Mouse (Mus musculus) B cell, adult 2 months (primary cell): ENCODE data around the gene Slc27a3.

Experiments
- DNase-seq, 2 experiments: peaks; one replicate each; pipeline ENCODE4 v3.0.0; 2022

The Slc27a3 gene

DNA sequence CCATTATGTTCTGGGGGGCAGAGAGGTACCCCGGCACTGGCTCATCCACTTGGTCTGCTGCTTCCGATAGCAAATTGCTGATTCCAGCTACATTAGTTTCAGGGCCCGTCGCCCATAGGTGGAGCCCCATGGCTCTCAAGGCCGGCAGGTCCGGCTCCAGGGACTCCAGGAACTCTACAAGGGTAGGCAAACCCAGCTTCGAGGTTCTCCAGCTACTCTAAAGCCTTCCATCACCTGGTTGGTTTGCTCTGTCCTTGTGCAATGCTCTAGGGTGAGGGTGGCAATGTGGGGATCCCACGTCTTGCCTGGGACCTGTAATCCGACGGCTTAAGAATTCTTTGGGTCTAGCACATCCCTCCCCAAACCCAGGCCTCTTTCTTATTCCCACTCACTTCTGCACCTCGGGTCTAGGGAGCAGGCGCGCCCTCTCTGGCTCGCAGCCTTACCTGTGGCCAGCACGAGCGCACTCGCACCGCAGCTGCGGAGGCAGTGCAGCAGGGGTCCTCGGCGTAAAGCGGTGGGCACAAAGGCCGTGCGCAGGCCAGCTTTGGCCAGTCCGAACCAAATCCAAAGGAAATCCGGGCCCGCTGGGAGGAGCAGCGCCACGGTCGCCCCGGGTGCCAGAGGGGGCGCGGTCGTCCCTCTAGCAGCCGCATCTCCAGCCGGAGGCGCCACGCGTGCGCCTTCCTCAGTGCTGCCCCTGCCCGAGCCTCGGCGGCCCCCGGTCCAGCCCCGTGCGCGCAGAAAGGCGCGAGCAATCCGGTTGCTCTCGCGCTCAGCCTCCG is 820 bp downstream of the Slc27a3 start:
- DNase-seq = no peak

DNA sequence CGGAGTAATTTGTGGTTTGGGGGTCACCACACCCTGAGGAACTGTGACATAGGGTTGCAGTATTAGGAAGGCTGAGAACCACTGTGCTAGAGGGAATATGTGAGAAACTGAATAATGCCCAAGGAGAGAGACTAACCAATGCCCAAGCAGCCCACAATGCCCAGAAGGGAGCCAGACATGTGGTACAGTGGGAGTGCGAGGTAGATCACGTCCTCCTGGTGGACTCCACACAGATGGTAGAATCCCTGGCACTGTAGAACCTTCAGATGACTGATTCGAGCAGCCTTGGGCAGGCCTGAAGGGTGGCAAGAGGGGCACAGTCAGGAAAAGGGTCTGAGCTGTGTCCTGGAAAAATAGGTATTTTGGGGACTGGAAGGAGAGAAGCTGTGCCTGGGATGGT is 1.5 kb downstream of the Slc27a3 start:
- no peak for DNase-seq

DNA sequence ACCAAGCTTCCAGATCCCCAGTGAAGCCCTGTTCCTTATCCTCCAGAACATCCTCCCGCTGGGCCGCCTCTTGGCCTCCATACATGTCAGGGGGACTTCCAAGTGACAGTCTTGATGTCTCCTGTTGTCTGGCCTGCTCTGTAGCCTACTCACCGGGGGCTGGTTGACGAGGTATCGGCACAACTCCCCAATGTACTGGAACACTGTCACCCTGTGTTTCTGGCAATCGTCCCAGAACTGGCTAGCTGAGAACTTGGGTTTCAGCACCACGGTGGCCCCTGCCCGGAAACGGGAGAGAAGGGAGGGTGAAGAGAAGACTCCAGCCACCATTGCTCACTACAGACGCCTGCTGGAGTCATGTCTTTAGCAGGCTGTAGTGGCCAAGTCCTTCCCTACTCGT is 2.3 kb downstream of the Slc27a3 start:
- no peak for DNase-seq

DNA sequence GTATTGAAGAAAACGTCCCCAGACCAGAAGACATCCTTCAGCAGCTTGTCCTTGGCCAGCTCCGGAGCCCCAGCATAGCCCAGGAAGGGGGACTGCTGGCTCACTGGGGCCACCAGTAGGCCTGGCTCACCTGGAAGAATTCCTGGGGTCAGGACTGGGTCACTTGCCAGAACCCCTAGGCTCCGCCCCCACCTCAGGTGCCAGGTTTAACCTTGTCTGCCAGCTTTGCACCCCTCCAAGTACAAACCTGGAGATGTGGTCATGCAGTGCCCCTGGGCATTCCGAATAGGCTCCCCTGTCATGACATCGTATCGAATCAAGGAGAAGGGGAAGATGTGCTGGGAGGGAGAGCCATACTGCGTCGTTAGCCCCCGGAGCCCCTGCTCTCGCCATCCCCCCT is 2.9 kb downstream of the Slc27a3 start:
- DNase-seq = no peak

DNA sequence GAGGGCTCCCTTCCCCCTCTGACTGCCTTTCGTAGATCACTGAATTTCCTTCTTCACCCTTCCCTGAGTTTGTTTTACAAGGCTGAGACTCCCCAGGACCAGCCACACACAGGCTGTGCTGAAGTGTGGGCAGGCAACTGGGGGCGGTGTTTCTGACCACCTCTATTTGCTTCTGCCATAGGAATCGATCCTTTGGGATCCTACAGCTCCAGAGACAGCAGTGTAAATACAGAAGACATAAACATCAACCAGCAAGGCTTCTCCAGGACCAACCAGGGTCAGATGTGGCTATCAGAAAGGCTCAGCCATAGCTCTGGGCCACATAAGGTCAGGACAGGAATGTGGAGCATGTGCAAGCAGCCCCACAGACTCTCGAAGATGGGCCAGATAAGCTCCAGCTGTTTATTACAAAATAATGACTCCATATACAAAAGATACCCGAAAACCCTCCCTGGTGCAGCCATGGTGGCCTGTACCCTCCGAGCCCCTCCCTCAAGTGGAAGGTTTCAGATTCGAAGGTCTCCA is 4.8 kb downstream of the Slc27a3 start:
- no peak for DNase-seq

DNA sequence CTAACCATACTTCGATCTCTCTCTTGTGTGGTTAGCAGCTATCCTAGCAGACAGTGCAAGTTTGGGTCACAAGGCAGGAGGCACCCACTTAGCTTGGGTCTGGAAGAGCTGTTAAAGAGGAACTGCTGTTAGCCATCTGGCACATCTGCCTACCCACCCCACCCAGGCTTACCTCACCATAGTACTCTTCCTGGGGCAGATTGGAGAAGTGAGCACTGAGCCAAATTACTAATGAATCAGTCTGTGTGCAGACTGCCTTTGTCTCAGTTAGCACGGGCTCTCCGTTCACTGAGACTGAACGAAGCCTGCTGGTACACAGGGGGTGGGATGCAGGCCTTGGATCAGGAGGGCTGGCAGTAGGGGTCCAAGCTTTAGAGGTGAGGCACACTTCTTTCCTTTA is 6.0 kb downstream of the Slc27a3 start:
- peak; percentile 74 to 78 for DNase-seq

DNA sequence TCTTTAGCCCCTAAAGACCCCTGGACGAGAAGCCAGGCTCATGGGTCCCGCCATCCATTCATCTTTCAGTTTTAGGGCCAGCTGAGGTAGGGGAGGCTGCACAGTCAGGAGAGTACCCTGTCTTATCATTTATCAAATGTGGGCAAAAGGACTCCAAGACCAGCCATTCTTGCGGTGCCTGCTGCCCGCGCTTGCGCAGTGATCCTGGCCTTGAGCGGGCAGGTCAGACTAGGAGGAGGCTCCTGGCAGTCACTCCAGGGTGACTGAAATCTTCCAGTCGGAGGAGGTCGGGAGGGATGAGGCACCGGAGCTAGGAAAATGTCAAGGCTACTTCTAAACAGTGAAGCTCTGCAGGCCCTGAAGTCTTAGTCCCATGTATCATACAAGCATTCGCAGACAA is 8.0 kb downstream of the Slc27a3 start:
- DNase-seq = no peak

DNA sequence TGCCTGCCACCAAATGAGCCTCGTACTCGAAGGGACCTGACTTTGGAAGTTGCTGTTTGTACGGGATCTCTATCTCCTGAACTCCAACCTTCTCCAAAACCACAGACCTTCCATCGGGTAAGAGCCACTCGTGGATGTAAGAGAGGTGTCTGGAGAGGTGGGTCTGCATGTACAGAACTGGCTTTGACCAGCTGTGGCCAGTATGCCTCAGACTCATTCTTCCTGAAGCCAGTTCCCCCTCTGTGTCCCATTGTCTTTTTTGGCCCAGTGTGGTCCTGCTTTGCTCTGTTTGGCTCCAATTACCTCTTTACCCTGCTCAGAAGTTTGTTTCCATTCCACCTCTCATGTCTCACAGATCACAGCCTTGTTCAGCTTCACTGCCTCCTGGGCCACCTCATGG is 11.2 kb downstream of the Slc27a3 start:
- no peak for DNase-seq

DNA sequence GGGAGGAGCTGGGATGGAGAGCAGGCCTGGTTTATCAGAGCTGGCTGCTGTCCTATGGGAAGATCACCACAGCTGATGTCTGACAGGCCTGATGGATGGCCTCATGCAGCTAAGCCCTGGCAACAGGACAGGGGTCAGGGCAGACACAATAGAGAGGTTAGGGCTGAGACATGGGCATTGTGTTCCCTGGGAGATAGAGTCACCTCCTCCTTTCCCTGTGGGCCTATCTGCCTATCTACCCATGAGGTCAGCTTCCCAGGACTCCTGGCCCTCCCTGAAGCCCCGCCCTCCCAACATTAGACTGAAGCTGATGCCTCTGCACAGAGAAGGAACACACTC is 13.5 kb downstream of the Slc27a3 start:
- no peak for DNase-seq

DNA sequence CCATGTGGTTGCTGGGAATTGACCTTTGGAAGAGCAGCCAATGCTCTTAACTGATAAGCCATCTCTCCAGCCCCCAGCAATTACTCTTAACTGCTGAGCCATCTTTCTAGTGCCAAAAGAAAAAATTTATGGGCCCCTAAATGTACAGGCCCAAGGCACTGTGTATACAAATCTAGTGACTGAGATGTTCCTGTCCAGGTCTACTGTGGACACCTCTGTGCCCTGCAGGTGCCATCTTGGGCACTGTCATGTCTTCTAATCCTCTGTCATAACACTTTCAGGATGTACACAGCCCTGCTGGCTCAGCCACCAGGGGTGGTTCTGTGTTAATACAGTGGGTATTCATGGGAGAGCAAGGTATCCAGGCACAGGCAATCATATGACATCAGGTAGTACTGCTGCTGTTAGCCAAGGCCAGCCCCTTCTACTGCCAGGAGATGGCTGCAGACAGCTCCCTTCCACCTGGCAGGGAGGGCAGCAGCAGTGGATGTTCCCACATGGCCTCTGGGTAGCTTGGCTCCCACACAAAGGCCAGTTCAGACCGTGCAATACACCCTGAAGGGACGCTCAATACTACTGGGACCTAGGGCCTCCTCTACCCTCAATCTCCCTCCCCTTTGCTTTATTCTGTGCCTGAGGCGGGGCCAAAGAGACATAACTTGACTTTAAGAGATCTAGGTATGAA is 14.0 kb downstream of the Slc27a3 start:
- DNase-seq = no peak

DNA sequence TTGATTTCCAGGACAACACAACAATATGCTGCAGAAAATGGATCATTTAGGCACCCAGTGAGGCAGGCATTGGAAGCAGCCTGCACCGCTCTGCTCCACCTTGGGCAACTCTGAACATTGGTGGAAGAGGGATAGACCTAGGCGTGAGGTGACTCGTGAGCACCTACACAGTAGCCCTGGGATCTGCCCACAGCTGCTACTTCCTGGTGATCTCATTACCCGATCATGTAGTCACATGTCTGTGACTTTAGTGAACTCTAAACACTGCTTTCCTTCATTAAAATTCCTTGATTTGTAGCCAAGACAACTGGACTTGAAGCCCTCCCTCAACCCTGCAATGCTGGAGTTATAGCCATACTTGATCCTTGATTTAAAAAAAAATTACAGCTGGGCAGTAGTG is 15.4 kb downstream of the Slc27a3 start:
- DNase-seq = no peak

DNA sequence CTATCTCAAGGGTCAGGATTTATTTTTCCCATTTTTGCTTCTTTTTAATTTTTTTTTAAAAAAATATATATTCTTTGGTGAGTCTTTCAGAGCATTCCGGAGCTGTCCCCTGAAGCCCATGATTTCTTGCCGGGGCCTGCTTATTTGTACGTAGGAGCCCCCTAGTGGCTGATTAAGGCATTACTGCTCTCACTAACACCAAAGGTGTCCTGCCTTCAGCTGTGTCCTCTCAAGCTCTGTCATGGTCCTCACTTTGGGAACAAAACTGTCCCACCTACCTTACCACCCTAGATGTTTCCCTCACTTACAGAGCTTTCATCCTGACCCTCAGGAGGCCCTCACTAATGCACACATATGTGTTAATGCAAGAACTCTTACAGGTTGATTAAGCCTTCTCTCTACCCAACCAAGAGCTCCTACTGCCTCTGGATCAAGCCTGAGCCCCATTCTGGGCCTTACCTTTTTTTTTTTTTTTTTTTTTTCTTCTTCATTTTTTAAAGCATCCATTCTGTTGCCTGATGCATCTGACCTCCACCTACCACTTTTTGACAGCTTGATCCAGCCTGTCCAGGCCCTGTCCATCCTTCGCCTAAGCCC is 16.2 kb downstream of the Slc27a3 start:
- peak; percentile 85 to 88 for DNase-seq

DNA sequence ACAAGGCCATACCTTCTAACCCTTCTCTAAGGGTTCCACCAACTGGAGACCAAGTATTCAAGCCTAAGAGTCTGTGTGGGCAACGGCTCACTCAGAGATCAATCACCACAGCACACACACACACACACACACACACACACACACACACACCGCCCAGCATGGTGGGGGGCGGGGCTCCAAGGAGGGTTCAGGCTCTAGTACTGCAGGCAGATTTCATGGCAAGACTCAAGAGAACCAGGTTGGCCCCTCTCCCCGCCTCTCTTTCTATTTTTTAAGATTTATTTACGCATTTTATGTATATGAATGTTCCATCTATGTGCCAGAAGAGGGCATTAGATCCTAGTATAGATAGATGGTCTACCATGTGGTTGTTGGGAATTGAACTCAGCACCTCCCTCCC is 16.9 kb downstream of the Slc27a3 start:
- no peak for DNase-seq

DNA sequence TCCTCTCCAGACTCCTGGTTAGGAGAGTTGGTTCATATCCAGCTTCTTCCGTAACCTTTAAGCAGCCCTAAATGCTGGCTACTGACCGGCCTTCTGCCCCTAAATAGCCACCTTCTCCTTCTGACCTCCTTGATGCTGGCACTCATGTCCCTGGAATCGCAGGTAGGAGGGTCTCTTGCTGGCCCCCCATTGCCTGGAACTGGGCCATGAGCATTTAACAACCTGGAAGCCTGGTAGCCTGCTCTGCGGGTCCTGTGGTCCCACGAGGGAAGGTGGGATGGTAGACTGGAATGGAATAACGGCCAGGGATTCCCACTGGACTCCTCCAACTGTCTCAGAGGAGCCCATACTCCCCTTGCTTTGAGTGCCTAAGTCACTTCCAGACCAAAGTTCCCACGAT is 17.9 kb downstream of the Slc27a3 start:
- no peak for DNase-seq

DNA sequence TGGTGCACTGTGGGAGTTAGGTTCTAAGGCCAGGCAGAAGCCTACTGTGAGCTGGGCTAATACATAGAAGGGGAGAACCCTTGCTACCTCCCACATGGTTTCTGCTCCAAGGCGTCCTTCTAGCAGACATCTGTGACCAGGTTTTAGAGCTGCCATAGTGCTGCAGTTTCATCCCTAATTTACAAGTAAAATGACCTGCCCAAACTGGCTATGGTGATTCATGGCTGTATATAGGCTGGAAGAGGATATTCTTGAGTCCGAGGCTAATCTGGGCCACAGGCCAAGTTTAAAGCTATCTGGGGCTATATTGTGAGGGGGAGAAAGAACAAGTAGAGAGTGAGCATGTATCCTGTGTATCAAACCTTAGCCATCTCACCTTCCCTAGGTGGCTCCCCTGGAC is 20.7 kb downstream of the Slc27a3 start:
- DNase-seq = no peak

DNA sequence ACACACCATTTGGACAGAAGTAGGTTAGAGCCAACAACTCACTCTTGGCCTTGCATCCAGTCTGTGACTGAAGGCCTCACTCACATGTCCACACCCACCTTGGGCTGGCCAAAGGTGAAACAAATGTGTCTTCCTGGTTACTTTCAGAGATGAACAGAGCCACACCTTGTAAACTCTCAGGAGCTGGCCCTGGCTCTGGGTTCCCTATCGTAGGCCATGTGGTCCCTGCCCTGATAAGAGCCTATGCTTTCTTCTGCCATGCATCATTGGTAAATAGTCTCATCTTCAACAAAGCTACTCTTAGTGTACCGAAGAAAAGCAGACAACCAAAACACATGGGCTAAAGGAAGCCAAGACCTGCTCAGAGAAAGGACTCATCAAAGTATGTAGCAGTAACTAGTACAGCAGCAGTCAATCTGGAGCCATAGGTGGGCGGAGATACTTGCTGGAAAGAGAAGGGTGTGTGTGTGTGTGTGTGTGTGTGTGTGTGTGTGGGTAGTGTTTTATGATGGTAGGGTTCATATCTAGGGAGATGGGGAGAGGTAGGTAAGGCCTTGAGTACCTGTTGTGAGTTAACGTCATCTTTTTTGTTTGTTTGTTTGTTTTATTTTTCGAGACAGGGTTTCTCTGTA is 22.6 kb downstream of the Slc27a3 start:
- no peak for DNase-seq

DNA sequence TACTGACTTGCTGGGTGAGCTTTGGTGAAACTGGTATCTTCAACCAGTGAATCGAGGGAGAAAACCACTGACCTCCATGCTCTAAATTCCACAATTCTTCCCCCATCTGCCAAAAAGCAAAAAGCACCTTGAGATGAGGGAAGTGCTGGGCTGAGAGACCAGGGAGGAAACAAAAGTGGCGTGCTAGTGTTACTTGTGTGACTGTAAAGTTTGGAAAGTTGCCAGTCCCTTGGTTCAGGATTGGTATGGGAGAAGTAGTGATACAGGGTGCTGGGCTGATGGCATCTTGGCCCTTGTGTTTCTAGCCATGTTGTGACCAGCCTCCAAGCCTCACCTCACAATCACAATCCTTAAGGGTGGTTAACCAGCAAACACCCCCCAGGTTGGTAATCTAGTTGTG is 27.4 kb downstream of the Slc27a3 start:
- DNase-seq = no peak

DNA sequence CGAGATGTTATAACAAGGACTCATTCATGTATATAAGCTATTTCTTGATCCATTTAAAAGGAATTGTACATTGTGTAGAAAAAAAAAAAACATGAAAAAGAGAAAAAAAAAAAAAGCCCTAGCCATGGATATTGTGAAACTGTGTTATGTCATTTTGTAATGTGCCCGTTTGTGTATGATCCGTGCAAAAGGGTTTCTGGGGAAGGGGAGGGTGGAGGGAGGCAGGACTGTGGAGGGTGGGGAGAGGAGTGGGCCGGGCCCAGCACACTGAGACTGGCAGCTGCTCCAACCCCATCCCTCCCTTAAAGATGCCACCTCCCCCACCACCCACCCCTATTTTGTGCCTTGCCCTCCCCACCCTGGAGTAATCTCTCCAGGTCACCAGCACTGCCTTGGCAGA is 28.3 kb downstream of the Slc27a3 start:
- no peak for DNase-seq

DNA sequence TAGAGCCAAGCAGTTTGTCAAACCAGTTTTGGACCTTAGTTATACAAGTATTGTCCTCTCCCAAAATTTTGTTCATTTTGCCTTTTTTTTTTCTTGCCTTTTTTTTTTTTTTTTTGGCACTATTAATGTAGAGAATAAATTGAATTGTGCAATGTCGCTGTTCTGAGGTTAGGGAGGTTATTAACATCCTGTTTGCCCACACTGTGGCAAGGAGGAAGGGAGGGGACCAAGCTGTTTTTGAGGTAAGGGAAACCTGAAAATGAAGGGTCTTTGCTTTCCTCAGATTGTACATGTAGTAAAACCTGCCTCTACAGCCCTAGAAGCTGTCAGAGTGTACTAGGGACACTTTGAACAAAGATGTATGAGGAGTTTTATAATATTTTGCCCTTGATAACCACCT is 30.5 kb downstream of the Slc27a3 start:
- DNase-seq = no peak

DNA sequence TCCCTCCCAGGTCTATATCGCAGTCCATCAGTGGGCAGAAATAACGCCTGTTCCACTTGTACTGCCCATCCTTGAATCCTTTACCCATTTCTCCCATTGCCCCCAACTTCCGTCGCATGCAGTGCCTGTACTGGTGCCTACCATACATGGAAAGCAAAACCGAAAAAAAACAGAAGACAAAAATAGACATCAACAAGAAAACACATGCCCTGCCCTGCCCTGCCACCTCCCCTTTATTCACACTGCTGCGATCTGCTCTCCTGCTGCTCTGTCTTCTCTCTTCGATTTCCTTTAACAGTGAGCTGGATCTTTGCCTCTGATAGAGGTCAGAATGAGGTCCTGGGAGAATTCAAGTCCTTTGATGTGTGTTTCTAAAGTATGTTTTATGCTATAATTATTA is 31.8 kb downstream of the Slc27a3 start:
- no peak for DNase-seq

DNA sequence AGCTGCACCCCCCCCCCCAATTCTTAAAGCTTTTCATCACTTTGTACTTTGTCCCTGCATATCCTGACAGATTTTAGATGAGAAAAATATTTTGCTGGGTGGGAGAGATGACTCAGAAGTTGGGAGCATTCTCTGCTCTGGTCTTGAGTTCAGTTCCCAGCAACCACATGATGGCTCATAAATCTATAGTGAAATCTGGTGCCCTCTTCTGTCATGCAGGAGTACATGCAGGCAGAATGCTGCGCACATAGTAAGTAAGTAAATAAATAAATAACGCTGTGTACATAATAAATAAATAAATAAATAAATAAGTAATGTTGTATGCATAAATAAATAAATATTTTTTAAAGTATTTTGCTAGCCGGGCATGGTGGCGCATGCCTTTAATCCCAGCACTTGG is 41.9 kb downstream of the Slc27a3 start:
- no peak for DNase-seq

DNA sequence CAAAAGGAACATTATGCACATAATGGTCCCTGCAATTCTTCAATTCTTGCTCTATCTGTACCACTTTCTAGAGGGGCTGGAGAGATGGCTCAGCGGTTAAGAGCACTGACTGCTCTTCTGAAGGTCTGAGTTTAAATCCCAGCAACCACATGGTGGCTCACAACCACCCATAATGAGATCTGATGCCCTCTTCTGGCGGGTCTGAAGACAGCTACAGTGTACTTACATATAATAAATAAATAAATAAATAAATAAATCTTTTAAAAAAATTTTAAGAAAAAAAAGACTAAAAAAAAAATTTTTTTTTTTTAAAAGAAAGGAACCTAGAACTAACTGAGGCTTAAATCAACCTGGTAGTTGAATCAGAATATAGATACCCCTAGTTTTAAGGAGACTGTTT is 46.9 kb downstream of the Slc27a3 start:
- DNase-seq = peak; percentile 37 to 45

DNA sequence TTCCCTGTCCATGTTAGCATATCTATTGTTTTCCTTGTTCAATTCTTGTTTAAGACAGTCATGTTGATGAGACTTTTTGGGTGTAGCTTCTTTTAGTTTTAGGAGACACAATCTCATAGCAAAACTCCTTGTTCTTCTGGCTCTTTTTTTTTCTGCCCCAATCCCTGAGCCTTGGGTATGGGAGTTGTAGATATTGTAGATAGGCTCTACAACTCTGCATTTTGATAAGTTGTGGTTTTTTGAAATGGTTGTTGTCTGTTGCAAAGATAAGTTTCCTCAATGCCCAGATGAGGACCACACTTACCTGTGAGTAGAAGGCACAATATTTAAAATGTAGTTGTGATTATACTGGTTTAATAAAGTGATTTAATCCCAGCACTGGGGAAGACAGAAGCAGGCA is 49.6 kb downstream of the Slc27a3 start:
- DNase-seq = no peak

DNA sequence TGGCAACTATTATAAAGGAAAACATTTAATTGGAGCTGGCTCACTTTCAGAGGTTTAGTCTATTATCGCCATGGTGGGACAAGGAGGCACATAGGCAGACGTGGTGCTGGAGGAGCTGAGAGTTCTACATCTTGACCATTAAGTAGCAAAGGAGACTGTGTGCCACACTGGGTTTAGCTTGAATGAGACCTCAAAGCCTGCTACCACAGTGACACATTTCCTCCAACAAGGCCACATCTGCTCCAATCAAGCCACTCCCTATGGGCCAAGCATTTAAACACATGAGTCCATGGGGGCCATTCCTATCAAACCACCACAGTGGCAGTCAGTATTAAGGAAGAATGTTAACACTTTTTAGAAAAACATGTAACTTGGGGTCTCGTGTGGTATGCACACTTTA is 51.5 kb downstream of the Slc27a3 start:
- DNase-seq = no peak
